Mouse (Mus musculus) CH12.LX (cell line): ENCODE results near the gene Grwd1. TPM values are rescaled to one million over a fixed set of nuclear protein-coding genes. Genes with fewer than 3 reads are reported as not detected.

ENCODE experiments used
- DNase-seq: peaks from one replicate; pipeline ENCODE4 v3.0.0-alpha.2; 2013; ENCODE audit errors: extremely low read depth
- H3K27ac ChIP-seq: 2 replicates; pipeline ENCODE4 v1.5.1; 2012; ENCODE audit warnings: low read depth, mild to moderate bottlenecking, control low read depth, moderate library complexity; ENCODE audit not compliant: insufficient read depth
- H3K27me3 ChIP-seq: replicated peaks from 2 replicates; pipeline ENCODE3; 2012; ENCODE audit warnings: inconsistent platforms
- H3K36me3 ChIP-seq, 2 experiments: replicated peaks in 1 of 2; 2 replicates each; pipeline versions ENCODE3 to v1.6.1; 2012; ENCODE audit warnings: inconsistent platforms in 1 of 2, low read length in 1 of 2, mild to moderate bottlenecking in 1 of 2, mixed read lengths in 1 of 2, moderate library complexity in 1 of 2; ENCODE audit not compliant: control insufficient read depth in 1 of 2, insufficient read depth in 1 of 2
- H3K4me1 ChIP-seq, 2 experiments: 2 replicates each; pipeline ENCODE4 v1.6.1; 2012; ENCODE audit warnings: inconsistent platforms in 1 of 2, moderate library complexity in 1 of 2; ENCODE audit not compliant: insufficient read depth in 2 of 2, control insufficient read depth in 1 of 2
- H3K4me2 ChIP-seq: 2 replicates; pipeline ENCODE4 v1.6.1; 2012; ENCODE audit warnings: low read depth, mild to moderate bottlenecking, control low read depth; ENCODE audit not compliant: poor library complexity, insufficient read depth, severe bottlenecking
- H3K4me3 ChIP-seq, 3 experiments: fragments of 150-350 bp in 1 of 3; sonication (generic) in 1 of 3; replicated peaks in 1 of 3; 2 replicates each; pipeline versions ENCODE3 to v1.5.1; 2011 to 2012; ENCODE audit warnings: low read depth in 2 of 3, low read length in 2 of 3, mild to moderate bottlenecking in 2 of 3, moderate library complexity in 2 of 3, control low read depth in 1 of 3, improper control_type of control experiment in 1 of 3, inconsistent platforms in 1 of 3, mixed read lengths in 1 of 3; ENCODE audit not compliant: poor library complexity in 1 of 3
- H3K79me2 ChIP-seq: replicated peaks from 2 replicates; pipeline ENCODE4 v1.6.1; 2012; ENCODE audit warnings: mild to moderate bottlenecking, moderate library complexity; ENCODE audit not compliant: control insufficient read depth, poor library complexity, insufficient read depth, severe bottlenecking; ENCODE audit errors: extremely low read depth
- H3K9ac ChIP-seq: 2 replicates; pipeline ENCODE4 v1.6.1; 2012; ENCODE audit warnings: low read depth, mild to moderate bottlenecking, control low read depth, moderate library complexity; ENCODE audit not compliant: insufficient read depth
- H3K9me3 ChIP-seq: replicated peaks from 2 replicates; pipeline ENCODE3; 2012; ENCODE audit warnings: low read length, inconsistent platforms, mixed read lengths
- BHLHE40 ChIP-seq: IDR thresholded peaks from 2 replicates; pipeline ENCODE4 v1.6.1; 2011; ENCODE audit warnings: mild to moderate bottlenecking, low read depth, low read length, improper control_type of control experiment
- CHD2 ChIP-seq: IDR thresholded peaks from 2 replicates; pipeline ENCODE4 v1.6.1; 2011; ENCODE audit warnings: low read length, improper control_type of control experiment
- CTCF ChIP-seq, 2 experiments: IDR thresholded peaks in 1 of 2; conservative IDR thresholded peaks in 1 of 2; 2 replicates each; pipeline ENCODE4 v1.5.1; 2011 to 2012; ENCODE audit warnings: low read depth in 2 of 2, low read length in 2 of 2, improper control_type of control experiment in 1 of 2, inconsistent platforms in 1 of 2, mild to moderate bottlenecking in 1 of 2, moderate library complexity in 1 of 2
- EP300 ChIP-seq: IDR thresholded peaks from 2 replicates; pipeline ENCODE4 v1.6.1; 2011; ENCODE audit warnings: low read length, improper control_type of control experiment
- ETS1 ChIP-seq: conservative IDR thresholded peaks from 2 replicates; pipeline ENCODE4 v1.6.1; 2012; ENCODE audit warnings: low read depth, mild to moderate bottlenecking, inconsistent platforms, low read length, improper control_type of control experiment, moderate library complexity
- HCFC1 ChIP-seq: IDR thresholded peaks from 2 replicates; pipeline ENCODE4 v1.6.1; 2012; ENCODE audit warnings: low read depth, mild to moderate bottlenecking, inconsistent platforms, low read length, improper control_type of control experiment
- IRF4 ChIP-seq: IDR thresholded peaks from 2 replicates; pipeline ENCODE4 v1.6.1; 2014; ENCODE audit warnings: low read depth, mild to moderate bottlenecking, inconsistent platforms, low read length, improper control_type of control experiment
- JUND ChIP-seq: conservative IDR thresholded peaks from 2 replicates; pipeline ENCODE4 v1.6.1; 2011; ENCODE audit warnings: low read depth, low read length, improper control_type of control experiment
- KAT2A ChIP-seq: IDR thresholded peaks from 2 replicates; pipeline ENCODE4 v1.6.1; 2012; ENCODE audit warnings: low read length, improper control_type of control experiment, inconsistent platforms; ENCODE audit not compliant: insufficient replicate concordance
- MAFK ChIP-seq: IDR thresholded peaks from 2 replicates; pipeline ENCODE4 v1.6.1; 2011; ENCODE audit warnings: low read length, improper control_type of control experiment; ENCODE audit not compliant: insufficient replicate concordance
- MAX ChIP-seq: IDR thresholded peaks from 2 replicates; pipeline ENCODE4 v1.6.1; 2011; ENCODE audit warnings: low read length, improper control_type of control experiment
- MAZ ChIP-seq: IDR thresholded peaks from 2 replicates; pipeline ENCODE4 v1.6.1; 2012; ENCODE audit warnings: low read depth, mild to moderate bottlenecking, inconsistent platforms, low read length, improper control_type of control experiment, moderate library complexity
- MEF2A ChIP-seq: IDR thresholded peaks from 2 replicates; pipeline ENCODE4 v1.6.1; 2014; ENCODE audit warnings: low read depth, mild to moderate bottlenecking, inconsistent platforms, low read length, improper control_type of control experiment, borderline replicate concordance
- MXI1 ChIP-seq: IDR thresholded peaks from 2 replicates; pipeline ENCODE4 v1.6.1; 2011; ENCODE audit warnings: mild to moderate bottlenecking, low read depth, low read length, improper control_type of control experiment
- MYC ChIP-seq: IDR thresholded peaks from 2 replicates; pipeline ENCODE4 v1.6.1; 2011; ENCODE audit warnings: low read depth, mild to moderate bottlenecking, improper control_type of control experiment, low read length
- NELFE ChIP-seq: IDR thresholded peaks from 2 replicates; pipeline ENCODE4 v1.6.1; 2011; ENCODE audit warnings: low read depth, low read length, improper control_type of control experiment
- NRF1 ChIP-seq: IDR thresholded peaks from 2 replicates; pipeline ENCODE4 v1.6.1; 2014; ENCODE audit warnings: low read depth, mild to moderate bottlenecking, inconsistent platforms, low read length, improper control_type of control experiment, moderate library complexity
- POLR2AphosphoS2 ChIP-seq: IDR thresholded peaks from 2 replicates; pipeline ENCODE4 v1.6.1; 2011; ENCODE audit warnings: low read depth, low read length, improper control_type of control experiment
- RAD21 ChIP-seq: IDR thresholded peaks from 2 replicates; pipeline ENCODE4 v1.6.1; 2011; ENCODE audit warnings: low read depth, mild to moderate bottlenecking, low read length, improper control_type of control experiment, moderate library complexity
- RCOR1 ChIP-seq: conservative IDR thresholded peaks from 2 replicates; pipeline ENCODE4 v1.6.1; 2012; ENCODE audit warnings: low read depth, mild to moderate bottlenecking, inconsistent platforms, low read length, improper control_type of control experiment
- SIN3A ChIP-seq: IDR thresholded peaks from 2 replicates; pipeline ENCODE4 v1.6.1; 2012; ENCODE audit warnings: low read length, improper control_type of control experiment, inconsistent platforms
- SMC3 ChIP-seq: IDR thresholded peaks from 2 replicates; pipeline ENCODE4 v1.6.1; 2011; ENCODE audit warnings: low read depth, low read length, improper control_type of control experiment
- TCF12 ChIP-seq: IDR thresholded peaks from 2 replicates; pipeline ENCODE4 v1.6.1; 2014; ENCODE audit warnings: low read depth, mild to moderate bottlenecking, inconsistent platforms, low read length, improper control_type of control experiment
- UBTF ChIP-seq: IDR thresholded peaks from 2 replicates; pipeline ENCODE4 v1.6.1; 2012; ENCODE audit warnings: low read depth, mild to moderate bottlenecking, inconsistent platforms, low read length, improper control_type of control experiment, moderate library complexity
- USF2 ChIP-seq: conservative IDR thresholded peaks from 2 replicates; pipeline ENCODE4 v1.6.1; 2011; ENCODE audit warnings: low read depth, low read length, improper control_type of control experiment
- ZC3H11A ChIP-seq: IDR thresholded peaks from 2 replicates; pipeline ENCODE4 v1.6.1; 2012; ENCODE audit warnings: low read depth, mild to moderate bottlenecking, inconsistent platforms, low read length, improper control_type of control experiment
- dilution Hi-C: fragments of 300-500 bp; cut with MboI; formaldehyde crosslinking; loops from 2 replicates; pipeline ENCODE4 v1.14.3; 2020; ENCODE audit warnings: low sequenced_read_pairs; ENCODE audit not compliant: extremely low pct_unique_long_range_greater_than_20kb, extremely low pct_ligation_motif_present
- in situ Hi-C: fragments of 300-500 bp; cut with MboI; formaldehyde crosslinking; loops from 3 replicates; pipeline ENCODE4 v1.14.3; 2019; ENCODE audit warnings: low sequenced_read_pairs, low pct_ligation_motif_present, low pct_unique_long_range_greater_than_20kb, mixed read lengths
- polyA plus RNA-seq: library from polyadenylated mRNA; unstranded; fragments of >175 nt; gene quantifications from 2 replicates; pipeline ENCODE4 v1.2.1, GENCODE M21; 2012; ENCODE audit warnings: low read depth; ENCODE audit not compliant: insufficient read length
- total RNA-seq, 2 experiments: library from RNA; depleted of rRNA; stranded (reverse); fragments of 300-350 nt in 1 of 2; fragments of >200 nt in 1 of 2; gene quantifications; 2 replicates each; pipeline ENCODE4 v1.2.3; 2012 to 2014

Gene Grwd1
- total and polyA plus RNA-seq, 3 experiments, result 83.0 to 108 (median 88.1) TPM

DNA sequence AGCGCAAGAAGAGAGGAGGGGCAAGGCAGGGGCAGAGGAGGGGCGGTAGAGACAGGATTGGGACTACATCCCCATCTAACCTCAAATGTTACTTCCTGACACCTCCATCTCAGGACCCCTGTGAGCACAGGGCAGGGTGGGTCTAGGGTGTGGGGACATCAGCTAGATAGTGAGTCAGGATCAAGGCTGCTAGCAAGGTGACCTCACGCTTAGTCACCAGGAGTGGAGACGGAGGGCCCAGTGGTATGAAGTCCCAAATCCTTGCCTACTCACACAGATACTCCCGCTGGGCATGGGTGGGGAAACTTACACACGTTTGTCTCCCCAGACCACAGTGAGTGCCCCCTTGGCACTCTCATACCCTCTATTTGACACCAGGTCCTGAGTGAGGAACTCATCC is 28.2 kb downstream of the Grwd1 start:
- in situ Hi-C loops (loop anchor here (5.0 kb wide), 1 partner anchor 60 kb away; no protein-coding TSS in a partner anchor), dilution Hi-C loops (no loop called here)
- H3K9ac ChIP-seq, result no peak overlapping the region
- no peaks in the 10 kb centered on the region for H3K79me2 ChIP-seq
- H3K9me3 ChIP-seq, result no peaks in the 10 kb centered on the region
- H3K27me3 ChIP-seq, result peaks cover 13% of the 10 kb centered on the region
- H3K4me3 ChIP-seq, result no peak overlapping the region
- H3K36me3 ChIP-seq, result peaks cover 6 to 18% of the 10 kb centered on the region in 2 experiments
- no peak overlapping the region for H3K27ac ChIP-seq
- DNase-seq, result no peak
- no peak overlapping the region for H3K4me2 ChIP-seq
- peaks cover 5 to 9% of the 10 kb centered on the region in 2 experiments for H3K4me1 ChIP-seq
- TF ChIP-seq NELFE, result no peak

DNA sequence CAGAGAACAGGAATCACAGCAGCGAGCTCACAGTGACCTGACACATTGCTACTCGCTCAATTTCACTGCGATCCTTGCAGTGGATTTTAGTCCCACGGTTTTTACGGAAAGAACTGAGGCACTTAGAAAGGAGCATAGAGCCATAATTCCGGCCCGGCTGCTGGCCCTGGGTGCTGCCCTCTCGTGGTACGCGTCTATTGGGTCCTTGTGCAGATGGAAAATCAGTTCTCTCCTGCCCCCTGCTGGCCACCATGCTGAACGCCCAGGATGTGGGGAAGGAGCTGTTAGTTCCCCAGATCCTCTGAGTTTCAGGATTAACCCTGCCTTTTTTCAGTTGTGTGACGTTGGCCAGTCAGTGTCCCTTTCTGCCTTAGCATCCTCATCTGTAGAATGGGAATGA is 29.4 kb downstream of the Grwd1 start:
- Histone ChIP-seq H3K36me3 (peaks cover 0 to 6% of the 10 kb centered on the region in 2 experiments), H3K4me1 (peaks cover 5 to 9% of the 10 kb centered on the region in 2 experiments), H3K27me3 (peaks cover 13% of the 10 kb centered on the region), H3K9ac (peak overlapping the region; percentile 23; the same call in 1 of the 2 replicates), H3K9me3 (no peaks in the 10 kb centered on the region), H3K27ac (no peak overlapping the region), H3K4me3 (peak overlapping the region; percentile 21 to 43 (median 42)), H3K79me2 (no peaks in the 10 kb centered on the region)
- dilution Hi-C loops, result no loop called here
- peak; percentile 92 for DNase-seq
- TF ChIP-seq NELFE, result peak; percentile 93; the same call in 1 of the 2 replicates
- no peak for TF ChIP-seq POLR2AphosphoS2
- TF ChIP-seq JUND, result no peak
- TF ChIP-seq ETS1, result no peak
- TF ChIP-seq UBTF, result no peak
- peak; percentile 56 for TF ChIP-seq NRF1
- TF ChIP-seq MAX, result no peak; the same call in 1 of the 2 replicates
- TF ChIP-seq MYC, result 0 out of 2 replicates have a peak, but pooled peaks have one; percentile 57
- TF ChIP-seq SIN3A, result peak; percentile 86
- 0 out of 2 replicates have a peak, but pooled peaks have one; percentile 35 for TF ChIP-seq RCOR1
- no peak for TF ChIP-seq KAT2A
- TF ChIP-seq EP300, result no peak
- peak; percentile 93 for TF ChIP-seq RAD21
- TF ChIP-seq TCF12, result 0 out of 2 replicates have a peak, but pooled peaks have one; percentile 45
- peak; percentile 100 for TF ChIP-seq SMC3
- no peak for TF ChIP-seq CHD2
- TF ChIP-seq IRF4, result peak; percentile 75
- TF ChIP-seq HCFC1, result peak; percentile 58
- no peak for TF ChIP-seq MAFK
- 0 out of 2 replicates have a peak, but pooled peaks have one; percentile 21 for TF ChIP-seq MXI1
- peak; percentile 66; the same call in 1 of the 2 replicates for TF ChIP-seq MEF2A
- no peak for TF ChIP-seq USF2
- peak; percentile 98 for TF ChIP-seq ZC3H11A
- TF ChIP-seq CTCF (conservative IDR thresholded peaks at IDR 0.05 in 1 of 2, IDR thresholded peaks at IDR 0.05 in 1 of 2; ENCODE audit: low read depth in 2 of 2, low read length in 2 of 2), result peak; percentile 90 to 100
- TF ChIP-seq BHLHE40, result peak; percentile 47
- TF ChIP-seq MAZ, result peak; percentile 62
- TF ChIP-seq, all 38 proteins: peak for 16
- in situ Hi-C loops, result loop anchor here (5.0 kb wide), 1 partner anchor 59 kb away; no protein-coding TSS in a partner anchor
- H3K4me2 ChIP-seq, result peak overlapping the region; percentile 90
